Mouse (Mus musculus) ovary, postnatal 10 days (tissue): ENCODE measurements around the gene Dnase2b.

ENCODE experiments used
- DNase-seq: peaks from one replicate; pipeline ENCODE4 v3.0.0; 2022; ENCODE audit warnings: low spot score

Dnase2b gene

GRCm38 (mm10) chr3:146611821-146612220, 3.6 kb downstream of the Dnase2b start:
- DNase-seq, result no peak

GRCm38 (mm10) chr3:146611261-146611660, 4.1 kb downstream of the Dnase2b start:
- no peak for DNase-seq

- no peak for DNase-seq
Measured at GRCm38 (mm10) chr3:146610322-146610721, 5.1 kb downstream of the Dnase2b start.

GRCm38 (mm10) chr3:146607368-146607767, 8.0 kb downstream of the Dnase2b start:
- DNase-seq, result no peak

GRCm38 (mm10) chr3:146604647-146605046, 10.7 kb downstream of the Dnase2b start:
- DNase-seq, result no peak

GRCm38 (mm10) chr3:146602531-146602930, 12.9 kb downstream of the Dnase2b start:
- DNase-seq, result no peak

- no peak for DNase-seq
Measured at GRCm38 (mm10) chr3:146601205-146601604, 14.2 kb downstream of the Dnase2b start.

GRCm38 (mm10) chr3:146599198-146599900, 16.0 kb downstream of the Dnase2b start:
- no peak for DNase-seq

- no peak for DNase-seq
Measured at GRCm38 (mm10) chr3:146598411-146598810, 17.0 kb downstream of the Dnase2b start.

GRCm38 (mm10) chr3:146596864-146597263, 18.5 kb downstream of the Dnase2b start:
- DNase-seq, result no peak

GRCm38 (mm10) chr3:146596387-146596786, 19.0 kb downstream of the Dnase2b start:
- no peak for DNase-seq

- DNase-seq, result no peak
Measured at GRCm38 (mm10) chr3:146595440-146595839, 20.0 kb downstream of the Dnase2b start.

GRCm38 (mm10) chr3:146591601-146592000, 23.8 kb downstream of the Dnase2b start:
- no peak for DNase-seq

- no peak for DNase-seq
Measured at GRCm38 (mm10) chr3:146591159-146591558, 24.2 kb downstream of the Dnase2b start.

- no peak for DNase-seq
Measured at GRCm38 (mm10) chr3:146589523-146589922, 25.9 kb downstream of the Dnase2b start.

- DNase-seq, result no peak
Measured at GRCm38 (mm10) chr3:146586616-146587015, 28.8 kb downstream of the Dnase2b start.

- DNase-seq, result no peak
Measured at GRCm38 (mm10) chr3:146583908-146584307, 31.5 kb downstream of the Dnase2b start.

GRCm38 (mm10) chr3:146583478-146583877, 31.9 kb downstream of the Dnase2b start:
- DNase-seq, result no peak

GRCm38 (mm10) chr3:146580039-146580729, 35.2 kb downstream of the Dnase2b start:
- no peak for DNase-seq

- DNase-seq, result no peak
Measured at GRCm38 (mm10) chr3:146577591-146577990, 37.8 kb downstream of the Dnase2b start.

GRCm38 (mm10) chr3:146571341-146571740, 44.1 kb downstream of the Dnase2b start:
- DNase-seq, result no peak

GRCm38 (mm10) chr3:146570939-146571338, 44.5 kb downstream of the Dnase2b start:
- no peak for DNase-seq

- DNase-seq, result no peak
Measured at GRCm38 (mm10) chr3:146570148-146570782, 45.1 kb downstream of the Dnase2b start, which contains the start of gene Uox. Gene Uox, plus strand, starts transcription at chr3:146570426.
